Mouse (Mus musculus) liver, embryonic 14.5 days (tissue): ENCODE measurements around the gene Bmp7. TPM values are rescaled to one million over a fixed set of nuclear protein-coding genes. Genes with fewer than 3 reads are reported as not detected.

Experiments used
- ATAC-seq: fragments of 200-750 bp; cut with Nextera tagmentation; 2 replicates; pipeline ENCODE4 v1.8.0; 2017; ENCODE audit warnings: moderate number of reproducible peaks, mild to moderate bottlenecking, moderate library complexity; ENCODE audit not compliant: insufficient read depth
- DNase-seq, 3 experiments: peaks; one replicate each; pipeline ENCODE4 v3.0.0-alpha.2; 2012 to 2013; ENCODE audit warnings: low read depth in 3 of 3, low spot score in 3 of 3
- H3K27ac ChIP-seq: fragments of 300-500 bp; sonication (generic); 2 replicates; pipeline ENCODE4 v1.5.1; 2014; ENCODE audit warnings: moderate library complexity, mild to moderate bottlenecking, control low read depth, inconsistent platforms
- H3K27me3 ChIP-seq: fragments of 300-500 bp; sonication (generic); 2 replicates; pipeline ENCODE4 v1.6.1; 2014; ENCODE audit warnings: mild to moderate bottlenecking, low read length, moderate library complexity; ENCODE audit not compliant: control insufficient read depth, insufficient read depth
- H3K36me3 ChIP-seq: fragments of 300-500 bp; sonication (generic); replicated peaks from 2 replicates; pipeline ENCODE4 v1.6.1; 2014; ENCODE audit warnings: low read depth; ENCODE audit not compliant: control insufficient read depth, insufficient read depth
- H3K4me1 ChIP-seq, 2 experiments: fragments of 200-500 bp in 1 of 2; fragments of 300-500 bp in 1 of 2; sonication (generic) in 1 of 2; replicated peaks; 2 replicates each; pipeline ENCODE4 v1.6.1; 2012 to 2014; ENCODE audit warnings: antibody characterized with exemption in 1 of 2, inconsistent platforms in 1 of 2, low read length in 1 of 2; ENCODE audit not compliant: control insufficient read depth in 2 of 2, insufficient read depth in 2 of 2
- H3K4me2 ChIP-seq: fragments of 300-500 bp; sonication (generic); 2 replicates; pipeline ENCODE4 v1.6.1; 2014; ENCODE audit warnings: low read depth, mild to moderate bottlenecking, control low read depth, moderate library complexity
- H3K4me3 ChIP-seq, 2 experiments: fragments of 200-500 bp in 1 of 2; fragments of 300-500 bp in 1 of 2; sonication (generic) in 1 of 2; 2 replicates each; pipeline ENCODE4 v1.5.1; 2012 to 2014; ENCODE audit warnings: low read depth in 2 of 2, low read length in 2 of 2, mild to moderate bottlenecking in 2 of 2, control low read depth in 1 of 2, inconsistent platforms in 1 of 2, moderate library complexity in 1 of 2; ENCODE audit not compliant: insufficient read depth in 1 of 2
- H3K9ac ChIP-seq: fragments of 300-500 bp; sonication (generic); replicated peaks from 2 replicates; pipeline ENCODE4 v1.6.1; 2014; ENCODE audit warnings: mild to moderate bottlenecking, control low read depth, moderate library complexity
- H3K9me3 ChIP-seq: fragments of 300-500 bp; sonication (generic); 2 replicates; pipeline ENCODE4 v1.6.1; 2016; ENCODE audit warnings: low read length, mixed read lengths; ENCODE audit not compliant: control insufficient read depth
- CTCF ChIP-seq: IDR thresholded peaks from 2 replicates; pipeline ENCODE4 v1.5.1; 2016; ENCODE audit warnings: antibody characterized with exemption, low read depth, control low read depth
- EP300 ChIP-seq: IDR thresholded peaks from 2 replicates; pipeline ENCODE4 v1.6.1; 2016; ENCODE audit warnings: antibody characterized with exemption, low read depth
- WGBS: fragments of 180-500 bp; shearing (Covaris S2); extraction: QIAGEN DNeasy Blood & Tissue Kit; methylation state at CpG from one replicate; pipeline ENCODE4 v1.1.7; 2014; ENCODE audit not compliant: insufficient replicate concordance; 5-methylcytosine and 5-hydroxymethylcytosine counted together
- polyA plus RNA-seq, 2 experiments: library from polyadenylated mRNA; depleted of rRNA in 1 of 2; stranded (reverse) in 1 of 2; unstranded in 1 of 2; fragments of >200 nt; fragmentation: Nextera tagmentation in 1 of 2; extraction: Ambion mirVana in 1 of 2; gene quantifications; 2 replicates each; pipeline versions ENCODE4 v1.2.1 to v1.2.3; 2012 to 2014

Bmp7 gene
- polyA plus RNA-seq, 2 experiments, result 1.7 to 1.8 TPM

DNA sequence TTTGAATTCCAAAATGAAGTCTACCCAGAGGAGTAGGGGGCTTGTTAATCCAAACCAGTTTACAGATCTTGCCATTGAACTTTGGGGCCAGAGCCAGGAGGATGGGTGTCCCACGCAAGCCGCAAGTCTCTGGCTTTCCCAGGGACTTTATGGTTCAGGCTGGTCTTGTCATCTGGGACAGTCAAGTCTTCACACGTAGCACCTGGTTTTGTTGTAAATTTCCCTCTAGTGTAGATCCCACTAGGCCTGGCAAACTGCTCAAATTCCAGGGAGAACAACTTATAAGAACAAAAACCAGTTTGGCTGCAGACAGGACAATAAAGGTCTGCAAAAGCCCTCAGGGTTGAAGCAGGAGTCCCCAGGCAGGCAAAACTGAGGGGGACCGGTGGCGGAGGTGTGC is 3.3 kb downstream of the Bmp7 start:
- TF ChIP-seq EP300, result no peak
- TF ChIP-seq CTCF, result no peak
- H3K4me2 ChIP-seq, result no peak overlapping the region
- WGBS, result 39% methylated on average over 5 of the region's 5 CpGs

DNA sequence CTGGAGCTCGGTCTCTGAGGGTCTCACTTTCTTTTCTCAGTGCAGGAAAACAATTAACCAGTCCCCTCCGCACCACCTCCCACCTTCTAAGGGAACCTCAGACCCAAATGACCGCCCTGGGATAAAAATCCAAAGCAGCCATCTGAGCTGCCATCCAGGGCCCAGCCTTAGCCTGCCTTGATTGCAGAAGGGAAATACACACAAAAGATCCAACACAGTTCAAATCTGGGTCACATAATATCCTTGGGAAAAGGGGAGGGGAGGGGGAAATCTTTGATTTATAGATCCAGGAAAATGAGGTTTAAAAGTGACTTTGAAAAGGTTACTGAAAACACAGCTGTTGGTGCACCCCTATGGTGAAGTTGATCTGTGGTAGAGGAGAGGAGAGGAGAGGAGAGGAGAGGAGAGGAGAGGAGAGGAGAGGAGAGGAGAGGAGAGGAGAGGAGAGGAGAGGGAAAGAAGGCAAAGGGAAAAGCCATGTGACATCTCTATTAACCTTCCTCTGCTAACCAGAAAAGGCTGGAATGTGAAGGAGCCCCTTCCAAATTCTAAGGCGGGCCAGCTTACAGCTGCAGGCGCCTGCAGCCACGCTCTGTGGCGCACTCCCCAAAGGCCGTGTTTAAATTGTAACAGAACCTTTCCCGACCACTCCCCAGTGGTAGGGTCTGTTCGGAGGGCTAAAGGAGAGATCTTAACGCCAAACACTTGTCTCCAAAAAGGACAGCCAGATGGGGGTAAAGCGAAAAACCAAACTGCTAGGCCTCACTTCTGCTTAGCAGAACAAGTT is 4.2 kb downstream of the Bmp7 start:
- 33% methylated on average over 12 of the region's 12 CpGs for WGBS
- peaks cover 71% of the 10 kb centered on the region for H3K27me3 ChIP-seq
- no peaks in the 10 kb centered on the region for H3K9me3 ChIP-seq
- no peak overlapping the region for H3K9ac ChIP-seq
- H3K4me3 ChIP-seq, result no peak overlapping the region
- ATAC-seq, result no peak
- no peak for TF ChIP-seq EP300
- no peak for TF ChIP-seq CTCF
- no peaks in the 10 kb centered on the region for H3K36me3 ChIP-seq
- H3K27ac ChIP-seq, result no peak overlapping the region
- no peak for DNase-seq
- peaks cover 0 to 4% of the 10 kb centered on the region in 2 experiments; a peak in 2 of 4 replicates for H3K4me1 ChIP-seq
- no peak overlapping the region for H3K4me2 ChIP-seq

More for the DNA sequence above, 3.3 kb downstream of the Bmp7 start:
- no peak overlapping the region for H3K9ac ChIP-seq
- peaks cover 77% of the 10 kb centered on the region for H3K27me3 ChIP-seq
- H3K36me3 ChIP-seq, result no peaks in the 10 kb centered on the region
- no peak for DNase-seq
- no peaks in the 10 kb centered on the region for H3K9me3 ChIP-seq
- no peak overlapping the region for H3K27ac ChIP-seq
- H3K4me3 ChIP-seq, result no peak overlapping the region
- ATAC-seq, result no peak
- H3K4me1 ChIP-seq, result peaks cover 0 to 4% of the 10 kb centered on the region in 2 experiments; a peak in 2 of 4 replicates

DNA sequence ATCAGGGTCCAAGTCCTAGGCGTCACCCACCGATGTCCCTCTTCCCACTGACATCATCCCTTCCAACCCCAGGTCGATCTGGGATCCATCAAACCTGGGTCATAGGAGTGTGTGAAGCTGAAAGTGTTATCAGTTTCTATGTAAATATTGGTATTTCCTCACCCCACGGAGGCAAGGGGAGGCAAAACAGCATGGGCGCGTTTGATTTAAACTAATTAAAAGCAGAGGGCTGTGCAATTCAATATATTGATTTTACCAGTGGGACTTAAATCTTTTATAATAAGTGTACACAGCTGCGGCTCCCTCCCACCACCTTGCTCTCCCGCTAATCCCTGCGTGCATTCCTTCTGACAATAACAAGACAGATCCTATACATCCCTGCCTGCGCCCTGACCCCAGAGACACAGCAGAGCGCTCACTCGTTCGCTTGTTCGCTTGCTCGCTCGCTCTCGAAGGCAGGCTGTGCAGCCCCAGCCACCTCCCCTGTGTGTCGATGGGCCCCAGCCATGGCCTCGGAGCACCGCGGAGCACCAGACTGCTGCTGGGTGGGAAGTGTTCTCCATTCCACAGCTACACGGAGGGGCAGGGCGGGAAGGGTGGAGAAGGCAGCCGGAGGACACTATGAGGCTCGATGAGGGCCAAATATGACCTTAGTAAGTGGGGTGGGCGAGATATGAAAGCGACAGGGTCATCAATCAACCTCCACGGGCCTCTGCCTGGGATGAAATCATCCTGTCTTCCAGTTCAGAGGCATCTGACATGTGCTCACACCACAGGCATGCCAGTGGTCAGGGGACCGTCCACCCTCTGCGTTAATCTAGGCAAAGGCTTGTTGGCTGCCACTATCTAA is 5.0 kb downstream of the Bmp7 start:
- H3K27me3 ChIP-seq, result peaks cover 63% of the 10 kb centered on the region
- no peak overlapping the region for H3K27ac ChIP-seq
- no peak overlapping the region; the same call in 1 of the 2 replicates for H3K4me2 ChIP-seq
- ATAC-seq (no peak), DNase-seq (no peak)
- no peak overlapping the region for H3K9ac ChIP-seq
- no peak for TF ChIP-seq EP300
- no peak for TF ChIP-seq CTCF
- peaks cover 0 to 4% of the 10 kb centered on the region in 2 experiments; a peak in 2 of 4 replicates for H3K4me1 ChIP-seq
- no peaks in the 10 kb centered on the region for H3K9me3 ChIP-seq
- no peaks in the 10 kb centered on the region for H3K36me3 ChIP-seq
- WGBS, result 17% methylated on average over 30 of the region's 30 CpGs
- H3K4me3 ChIP-seq, result no peak overlapping the region

DNA sequence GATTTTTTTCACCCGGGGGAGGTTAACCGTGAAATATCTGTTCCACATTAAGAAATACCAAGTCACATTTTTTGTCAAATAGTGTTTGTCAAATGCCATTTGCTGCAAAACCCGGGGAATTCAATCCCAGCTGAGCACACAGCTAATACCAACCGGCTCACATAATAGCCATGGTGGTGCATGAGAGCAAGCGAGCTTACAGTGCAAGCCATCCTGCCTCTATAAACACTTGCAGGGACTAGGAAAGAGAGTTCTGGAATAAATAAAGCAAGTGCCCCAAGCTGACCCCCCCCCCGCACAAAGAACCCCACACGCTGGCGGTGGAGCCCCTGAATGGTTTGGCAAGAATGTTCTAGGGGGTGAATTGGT is 5.7 kb downstream of the Bmp7 start:
- WGBS, result 12% methylated on average over 8 of the region's 8 CpGs
- ATAC-seq (no peak), DNase-seq (no peak)
- Histone ChIP-seq H3K4me2 (no peak overlapping the region), H3K27me3 (peaks cover 55% of the 10 kb centered on the region), H3K27ac (no peak overlapping the region), H3K9ac (no peak overlapping the region), H3K4me3 (no peak overlapping the region), H3K4me1 (peaks cover 0 to 4% of the 10 kb centered on the region in 2 experiments; a peak in 2 of 4 replicates), H3K9me3 (no peaks in the 10 kb centered on the region), H3K36me3 (no peaks in the 10 kb centered on the region)
- TF ChIP-seq EP300 (no peak), CTCF (no peak)
